In the genomic region with DNA sequence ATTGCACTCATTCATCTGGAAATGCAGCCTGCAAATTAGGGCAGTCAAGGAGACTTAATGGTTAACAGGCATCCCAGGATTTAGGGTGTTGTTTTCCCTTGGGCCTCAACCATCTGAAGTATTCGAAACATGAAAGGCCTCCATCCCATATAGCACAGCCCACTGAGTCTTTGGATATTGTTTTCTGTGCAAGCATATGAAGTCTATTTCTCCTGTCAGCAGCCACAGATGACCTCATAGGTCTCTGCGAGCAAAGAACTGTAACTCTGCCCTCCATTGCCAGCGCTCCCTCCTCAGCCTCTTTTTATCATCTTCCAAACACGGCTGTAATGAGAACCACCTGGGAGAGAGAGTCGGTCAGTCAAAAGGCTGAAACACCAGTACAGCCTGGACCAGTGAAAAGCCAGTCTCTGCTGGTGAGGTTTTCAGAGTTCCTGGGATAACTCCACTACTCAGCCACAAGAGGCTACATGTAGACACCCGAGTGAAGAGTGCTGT, we compare ENCODE assay signal across 12 mouse cellular contexts. TPM values are rescaled to one million over a fixed set of nuclear protein-coding genes. Genes with fewer than 3 reads are reported as not detected.
DNase-seq lines count a peak whose midpoint lies in the region; ATAC-seq and TF ChIP-seq lines count a peak whose summit lies in the region.
"Had no signal": no experiment of that assay in that cellular context is flagged by ENCODE, and none has a peak within 500 bp of the region (broad histone marks: within the 10 kb centered on the region; RNA-seq: fewer than 3 reads in every experiment).

No protein-coding gene starts in this region.

- 9% methylated on average over 6 of the region's 6 CpGs for WGBS in embryonic facial prominence, embryonic 12.5 days
- WGBS in heart, embryonic 13.5 days = 21% methylated on average over 6 of the region's 6 CpGs
- 55% methylated on average over 6 of the region's 6 CpGs for WGBS in liver, embryonic 11.5 days

- no peak overlapping the region for H3K4me2 ChIP-seq in embryonic facial prominence, embryonic 12.5 days (replicated peaks)
- peak overlapping the region; percentile 16; the same call in 1 of the 2 replicates for H3K4me2 ChIP-seq in heart, embryonic 13.5 days
- no peak overlapping the region for H3K4me2 ChIP-seq in liver, embryonic 11.5 days
- H3K4me2 ChIP-seq: hindbrain, embryonic 15.5 days had no signal

- peaks cover 12% of the 10 kb centered on the region; the same call in 1 of the 2 replicates for H3K4me1 ChIP-seq in embryonic facial prominence, embryonic 12.5 days
- 0 out of 2 replicates have a peak, but pooled peaks cover 11% of the 10 kb centered on the region for H3K4me1 ChIP-seq in heart, embryonic 13.5 days
- no peaks in the 10 kb centered on the region for H3K4me1 ChIP-seq in liver, embryonic 11.5 days (replicated peaks; ENCODE audit: control insufficient read depth, insufficient read depth, low read length)
- H3K4me1 ChIP-seq: hindbrain, embryonic 15.5 days had no signal

- TF ChIP-seq POLR2A in brain, embryonic 14.5 days (IDR thresholded peaks at IDR 0.05; ENCODE audit: borderline replicate concordance, extremely low read depth, insufficient read depth, insufficient read length, poor library complexity, severe bottlenecking) = no peak

- peak overlapping the region; percentile 79 for H3K27ac ChIP-seq in embryonic facial prominence, embryonic 12.5 days
- H3K27ac ChIP-seq in heart, embryonic 13.5 days (replicated peaks) = peak overlapping the region; percentile 41
- no peak overlapping the region for H3K27ac ChIP-seq in liver, embryonic 11.5 days (ENCODE audit: low read depth, low read length)
- H3K27ac ChIP-seq: hindbrain, embryonic 15.5 days had no signal

- no peak overlapping the region for H3K4me3 ChIP-seq in embryonic facial prominence, embryonic 12.5 days
- no peak overlapping the region for H3K4me3 ChIP-seq in heart, embryonic 13.5 days
- no peak overlapping the region for H3K4me3 ChIP-seq in liver, embryonic 11.5 days (ENCODE audit: low read depth, low read length)
- H3K4me3 ChIP-seq: hindbrain, embryonic 15.5 days had no signal

- no peak for TF ChIP-seq CTCF in brain, embryonic 14.5 days (IDR thresholded peaks at IDR 0.05; ENCODE audit: borderline replicate concordance, extremely low read depth, insufficient read depth, insufficient read length)

- H3K27me3 ChIP-seq in embryonic facial prominence, embryonic 12.5 days = no peaks in the 10 kb centered on the region
- no peaks in the 10 kb centered on the region for H3K27me3 ChIP-seq in heart, embryonic 13.5 days (replicated peaks)
- no peaks in the 10 kb centered on the region for H3K27me3 ChIP-seq in liver, embryonic 11.5 days (replicated peaks; ENCODE audit: control insufficient read depth, insufficient read depth, low read length)
- H3K27me3 ChIP-seq: hindbrain, embryonic 15.5 days had no signal

- H3K36me3 ChIP-seq in embryonic facial prominence, embryonic 12.5 days = no peaks in the 10 kb centered on the region
- no peaks in the 10 kb centered on the region for H3K36me3 ChIP-seq in heart, embryonic 13.5 days
- no peaks in the 10 kb centered on the region for H3K36me3 ChIP-seq in liver, embryonic 11.5 days (ENCODE audit: control insufficient read depth, insufficient read depth, low read length)
- H3K36me3 ChIP-seq: hindbrain, embryonic 15.5 days had no signal

- intact Hi-C loops in left cerebral cortex, postnatal 10 days (cut with DNase I) = no loop called here

- H3K9ac ChIP-seq in embryonic facial prominence, embryonic 12.5 days = no peak overlapping the region
- H3K9ac ChIP-seq in heart, embryonic 13.5 days = no peak overlapping the region
- no peak overlapping the region for H3K9ac ChIP-seq in liver, embryonic 11.5 days (ENCODE audit: low read depth, low read length)
- H3K9ac ChIP-seq: hindbrain, embryonic 15.5 days had no signal

- peak; percentile 82 for DNase-seq in brain, embryonic 14.5 days (ENCODE audit: low read depth)
- peak; percentile 27 for DNase-seq in kidney, postnatal 14 days
- no peak for DNase-seq in lung, postnatal 36 days
- no peak for DNase-seq in right cerebral cortex, postnatal 14 days
- DNase-seq in liver, embryonic 11.5 days (ENCODE audit: low spot score) = no peak
- no peak for DNase-seq in left cerebral cortex, postnatal 10 days (ENCODE audit: extremely low spot score in 1 of 2, low spot score in 2 of 2)
- DNase-seq: cerebellum, adult 18-20 months; right cerebral cortex, postnatal 4 days had no signal

- no peaks in the 10 kb centered on the region for H3K9me3 ChIP-seq in embryonic facial prominence, embryonic 12.5 days
- H3K9me3 ChIP-seq in heart, embryonic 13.5 days = no peaks in the 10 kb centered on the region
- no peaks in the 10 kb centered on the region for H3K9me3 ChIP-seq in liver, embryonic 11.5 days (ENCODE audit: control insufficient read depth, low read length)
- H3K9me3 ChIP-seq: hindbrain, embryonic 15.5 days had no signal

- peak; percentile 91 for ATAC-seq in embryonic facial prominence, embryonic 12.5 days (ENCODE audit: insufficient number of reproducible peaks, insufficient read depth, low FRiP score, low TSS enrichment)
- no peak for ATAC-seq in heart, embryonic 13.5 days (ENCODE audit: extremely low read depth, insufficient number of reproducible peaks, low FRiP score, low TSS enrichment)
- no peak for ATAC-seq in liver, embryonic 11.5 days (replicated peaks; ENCODE audit: low FRiP score)

RNA-seq across cellular contexts. Expression of a gene that starts 34.5 kb away (rescaled TPM):
- 0.24 and 0.25 TPM in 2 replicates for polyA plus RNA-seq in brain, embryonic 14.5 days (2012; rRNA removed)
- not detected in 2 replicates for polyA plus RNA-seq in embryonic facial prominence, embryonic 12.5 days (2016; fragmentation: Nextera tagmentation; extraction: Ambion mirVana)
- not detected in 2 replicates for polyA plus RNA-seq in heart, embryonic 13.5 days (2015; fragmentation: Nextera tagmentation; extraction: Ambion mirVana)
- not detected in 2 replicates for polyA plus RNA-seq in liver, embryonic 11.5 days (2014; fragmentation: Nextera tagmentation; extraction: Ambion mirVana)
- under 1 TPM in 1 of 2 experiments, not detected in 1; 0.17 TPM for total RNA-seq in left cerebral cortex, postnatal 10 days (2021)
- polyA plus RNA-seq: lung, embryonic 16.5 days had no signal

Comparison
In these comparisons a context has a peak if more than half of its experiments do, and no peak if none do; other contexts are left out.
1. DNase-seq: peak in brain, embryonic 14.5 days (single experiment) and kidney, postnatal 14 days (single experiment); none in lung, postnatal 36 days (single experiment), right cerebral cortex, postnatal 14 days (single experiment), liver, embryonic 11.5 days (single experiment) and left cerebral cortex, postnatal 10 days (0 of 2).